In genomic region chr4:59894977-59895575, GRCm38 (mm10) we compare ENCODE assay signal across 16 mouse cellular contexts. TPM values are rescaled to one million over a fixed set of nuclear protein-coding genes. Genes with fewer than 3 reads are reported as not detected.
DNase-seq lines count a peak whose midpoint lies in the region; ATAC-seq and TF ChIP-seq lines count a peak whose summit lies in the region.
"Had no signal": no experiment of that assay in that cellular context is flagged by ENCODE, and none has a peak within 500 bp of the region (broad histone marks: within the 10 kb centered on the region; RNA-seq: fewer than 3 reads in every experiment).

No protein-coding gene starts in this region.

- H3K27ac ChIP-seq in heart, embryonic 15.5 days = peak overlapping the region; percentile 61
- H3K27ac ChIP-seq in ES-Bruce4 (ENCODE audit: insufficient read depth, low read length) = peak overlapping the region; percentile 78; the same call in 1 of the 2 replicates
- peak overlapping the region; percentile 6 for H3K27ac ChIP-seq in embryonic fibroblast, embryonic 13.5 days (ENCODE audit: insufficient read depth, low read length)
- H3K27ac ChIP-seq: hindbrain, embryonic 14.5 days; neural tube, embryonic 15.5 days had no signal

- no peaks in the 10 kb centered on the region for H3K36me3 ChIP-seq in heart, embryonic 15.5 days
- peaks cover 3% of the 10 kb centered on the region; the same call in 1 of the 2 replicates for H3K36me3 ChIP-seq in ES-Bruce4 (ENCODE audit: control insufficient read depth, insufficient read depth, low read length, poor library complexity, severe bottlenecking)

- H3K9me3 ChIP-seq in heart, embryonic 15.5 days (replicated peaks) = no peaks in the 10 kb centered on the region
- H3K9me3 ChIP-seq in ES-Bruce4 (replicated peaks; ENCODE audit: control insufficient read depth, insufficient read depth, low read length, poor library complexity, severe bottlenecking) = no peaks in the 10 kb centered on the region
- H3K9me3 ChIP-seq: neural tube, embryonic 15.5 days had no signal

- ATAC-seq in heart, embryonic 15.5 days (replicated peaks; ENCODE audit: insufficient number of reproducible peaks, insufficient read depth, low FRiP score, low read depth) = no peak
- ATAC-seq: forebrain, embryonic 14.5 days had no signal

- 88% methylated on average over 3 of the region's 3 CpGs for WGBS in heart, embryonic 15.5 days

- no peak for TF ChIP-seq POLR2A in ES-Bruce4 (IDR thresholded peaks at IDR 0.05; ENCODE audit: insufficient read depth, low read length)
- TF ChIP-seq POLR2A in embryonic fibroblast, embryonic 13.5 days (IDR thresholded peaks at IDR 0.05; ENCODE audit: low read depth, low read length) = no peak

- H3K9ac ChIP-seq in heart, embryonic 15.5 days = no peak overlapping the region
- no peak overlapping the region for H3K9ac ChIP-seq in ES-Bruce4 (ENCODE audit: low read depth, poor library complexity, severe bottlenecking)
- H3K9ac ChIP-seq: hindbrain, embryonic 14.5 days; neural tube, embryonic 15.5 days had no signal

- H3K4me1 ChIP-seq in heart, embryonic 15.5 days (replicated peaks) = peaks cover 51% of the 10 kb centered on the region
- peaks cover 23% of the 10 kb centered on the region for H3K4me1 ChIP-seq in ES-Bruce4 (ENCODE audit: control insufficient read depth, insufficient read depth, low read length)
- H3K4me1 ChIP-seq in embryonic fibroblast, embryonic 13.5 days (ENCODE audit: control insufficient read depth, insufficient read depth, low read length) = peaks cover 5% of the 10 kb centered on the region
- H3K4me1 ChIP-seq: neural tube, embryonic 15.5 days had no signal

- DNase-seq in heart, adult 9 months (ENCODE audit: low spot score in 2 of 2) = no peak
- peak; percentile 85 for DNase-seq in 3T3-L1 (ENCODE audit: low read depth, low spot score)
- no peak for DNase-seq in lung, postnatal 25 days (ENCODE audit: low spot score)
- DNase-seq in testis, postnatal 10 days (ENCODE audit: low spot score) = no peak
- no peak for DNase-seq in kidney, postnatal 14 days
- DNase-seq: adrenal gland, postnatal 25 days; gastrocnemius, postnatal 36 days; kidney, adult 8-10 months; lung, adult 2 months had no signal

- H3K4me3 ChIP-seq in heart, embryonic 15.5 days = no peak overlapping the region
- no peak overlapping the region for H3K4me3 ChIP-seq in ES-Bruce4 (ENCODE audit: low read depth, low read length)
- no peak overlapping the region for H3K4me3 ChIP-seq in embryonic fibroblast, embryonic 13.5 days (ENCODE audit: insufficient read depth, low read length)
- H3K4me3 ChIP-seq: neural tube, embryonic 15.5 days had no signal

- TF ChIP-seq CTCF in ES-Bruce4 (IDR thresholded peaks at IDR 0.05; ENCODE audit: low read depth, low read length) = no peak
- no peak for TF ChIP-seq CTCF in embryonic fibroblast, embryonic 13.5 days (IDR thresholded peaks at IDR 0.05; ENCODE audit: borderline replicate concordance, insufficient read depth, low read length)

- TF ChIP-seq EP300 in ES-Bruce4 (IDR thresholded peaks at IDR 0.05; ENCODE audit: insufficient read depth, low read depth, low read length) = no peak

- no peak overlapping the region for H3K4me2 ChIP-seq in heart, embryonic 15.5 days
- H3K4me2 ChIP-seq: hindbrain, embryonic 14.5 days; neural tube, embryonic 15.5 days had no signal

- H3K27me3 ChIP-seq in heart, embryonic 15.5 days = no peaks in the 10 kb centered on the region
- no peaks in the 10 kb centered on the region for H3K27me3 ChIP-seq in ES-Bruce4 (ENCODE audit: control insufficient read depth, insufficient read depth, low read length, poor library complexity, severe bottlenecking)
- H3K27me3 ChIP-seq: neural tube, embryonic 15.5 days had no signal

RNA-seq across cellular contexts. Expression of gene Slc46a2, which starts 19.8 kb away (rescaled TPM):
- polyA plus RNA-seq in heart, embryonic 15.5 days (2015; fragmentation: Nextera tagmentation; extraction: Ambion mirVana) = 1.2 and 14.3 TPM in 2 replicates
- polyA plus RNA-seq in ES-Bruce4 (2011; ENCODE audit: insufficient read depth, insufficient read length, low read depth, missing spikeins) = not detected in 2 replicates
- not detected in 2 replicates for polyA plus RNA-seq in embryonic fibroblast, embryonic 13.5 days (2011; ENCODE audit: insufficient read length, low read depth, missing spikeins)
- polyA plus RNA-seq: hindbrain, embryonic 14.5 days; limb, embryonic 11.5 days had no signal

Comparison
In these comparisons a context has a peak if more than half of its experiments do, and no peak if none do; other contexts are left out.
1. H3K27ac ChIP-seq: peak in every context shown above with its lines; median percentile 78 in ES-Bruce4; 61 in heart, embryonic 15.5 days; 6 in embryonic fibroblast, embryonic 13.5 days.